8 mouse cellular contexts compared by ENCODE assay signal in the genomic region with DNA sequence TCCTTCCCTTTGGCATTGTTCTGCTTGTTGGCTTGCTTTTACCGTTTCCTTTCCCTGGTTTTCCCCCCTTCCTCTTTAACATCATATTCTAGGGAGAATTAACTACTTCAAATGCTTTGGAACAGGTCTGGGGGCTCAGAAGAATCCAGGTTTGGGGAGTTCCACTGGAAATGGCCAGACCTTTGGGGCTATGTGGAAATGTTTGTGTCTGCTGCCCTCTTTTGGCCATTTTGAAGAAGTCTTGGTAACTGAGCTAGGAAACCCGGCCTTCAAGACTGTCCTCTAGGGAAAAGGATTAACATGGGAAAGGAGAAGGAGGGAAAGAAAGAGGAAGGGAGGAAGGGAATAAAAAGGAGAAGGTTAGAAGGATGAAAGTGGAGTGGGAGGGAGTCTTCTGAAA. TPM values are rescaled to one million over a fixed set of nuclear protein-coding genes. Genes with fewer than 3 reads are reported as not detected.
DNase-seq lines count a peak whose midpoint lies in the region; ATAC-seq and TF ChIP-seq lines count a peak whose summit lies in the region.
"Had no signal": no experiment of that assay in that cellular context is flagged by ENCODE, and none has a peak within 500 bp of the region (broad histone marks: within the 10 kb centered on the region; RNA-seq: fewer than 3 reads in every experiment).

No protein-coding gene starts in this region.

- no peak overlapping the region for H3K4me3 ChIP-seq in left cerebral cortex, adult 2 months
- H3K4me3 ChIP-seq in hindbrain, embryonic 15.5 days = no peak overlapping the region
- H3K4me3 ChIP-seq: lung, embryonic 15.5 days had no signal

- DNase-seq in left cerebral cortex, adult 2 months (ENCODE audit: extremely low spot score in 1 of 2, low spot score in 2 of 2) = no peak
- DNase-seq in left cerebral cortex, postnatal 4 days = no peak
- peak; percentile 2 to 29 for DNase-seq in adrenal gland, postnatal 36 days
- peak; percentile 66 for DNase-seq in retina, postnatal 1 day
- DNase-seq in testis, postnatal 10 days (ENCODE audit: low spot score) = no peak
- no peak for DNase-seq in heart, adult 11 months

- H3K27me3 ChIP-seq in hindbrain, embryonic 15.5 days = no peaks in the 10 kb centered on the region
- H3K27me3 ChIP-seq: lung, embryonic 15.5 days had no signal

- no peak overlapping the region for H3K27ac ChIP-seq in left cerebral cortex, adult 2 months
- no peak overlapping the region for H3K27ac ChIP-seq in hindbrain, embryonic 15.5 days (replicated peaks)
- H3K27ac ChIP-seq: lung, embryonic 15.5 days had no signal

- TF ChIP-seq CTCF in left cerebral cortex, adult 2 months (IDR thresholded peaks at IDR 0.05) = peak; percentile 62

- 24% methylated on average over 2 of the region's 2 CpGs for whole genome bisulfite sequencing in hindbrain, embryonic 15.5 days

- ATAC-seq in hindbrain, embryonic 15.5 days (ENCODE audit: low FRiP score, low read depth) = peak; percentile 63

- no peak overlapping the region for H3K4me2 ChIP-seq in hindbrain, embryonic 15.5 days
- H3K4me2 ChIP-seq: lung, embryonic 15.5 days had no signal

- no peaks in the 10 kb centered on the region for H3K9me3 ChIP-seq in hindbrain, embryonic 15.5 days
- H3K9me3 ChIP-seq: lung, embryonic 15.5 days had no signal

- no peak overlapping the region for H3K9ac ChIP-seq in hindbrain, embryonic 15.5 days
- H3K9ac ChIP-seq: lung, embryonic 15.5 days had no signal

- H3K4me1 ChIP-seq in hindbrain, embryonic 15.5 days (replicated peaks) = no peaks in the 10 kb centered on the region
- H3K4me1 ChIP-seq: lung, embryonic 15.5 days had no signal

- intact Hi-C loops in left cerebral cortex, adult 2 months (cut with DNase I) = no loop called here
- intact Hi-C loops in left cerebral cortex, postnatal 4 days (cut with DNase I) = no loop called here

- no peaks in the 10 kb centered on the region for H3K36me3 ChIP-seq in hindbrain, embryonic 15.5 days
- H3K36me3 ChIP-seq: lung, embryonic 15.5 days had no signal

RNA-seq across cellular contexts. Expression of a gene that starts 36.4 kb away (rescaled TPM):
- 100 to 1,000 TPM in 1 of 2 experiments, 10 to 100 TPM in 1; 96.0 to 104 TPM for total RNA-seq in left cerebral cortex, adult 2 months (2021)
- 100 to 1,000 TPM; 179 to 180 TPM for total RNA-seq in left cerebral cortex, postnatal 4 days (2021)
- total RNA-seq in adrenal gland, postnatal 36 days (2021) = 100 to 1,000 TPM; 120 to 149 TPM
- polyA plus RNA-seq in hindbrain, embryonic 15.5 days (2015; fragmentation: Nextera tagmentation; extraction: Ambion mirVana) = 426 and 448 TPM in 2 replicates

RNA-seq across cellular contexts. Expression of a gene that starts 46.5 kb away (rescaled TPM):
- 10 to 100 TPM; 17.3 to 19.1 TPM for total RNA-seq in left cerebral cortex, adult 2 months (2021)
- total RNA-seq in left cerebral cortex, postnatal 4 days (2021) = 10 to 100 TPM; 40.0 to 42.1 TPM
- 10 to 100 TPM; 44.6 to 45.3 TPM for total RNA-seq in adrenal gland, postnatal 36 days (2021)
- 63.8 and 65.5 TPM in 2 replicates for polyA plus RNA-seq in hindbrain, embryonic 15.5 days (2015; fragmentation: Nextera tagmentation; extraction: Ambion mirVana)

Comparison
In these comparisons a context has a peak if more than half of its experiments do, and no peak if none do; other contexts are left out.
1. DNase-seq: peak in adrenal gland, postnatal 36 days (2 of 2) and retina, postnatal 1 day (single experiment); none in left cerebral cortex, adult 2 months (0 of 2), left cerebral cortex, postnatal 4 days (single experiment), testis, postnatal 10 days (single experiment) and heart, adult 11 months (single experiment).